24 mouse cellular contexts compared by ENCODE assay signal in the genomic region with DNA sequence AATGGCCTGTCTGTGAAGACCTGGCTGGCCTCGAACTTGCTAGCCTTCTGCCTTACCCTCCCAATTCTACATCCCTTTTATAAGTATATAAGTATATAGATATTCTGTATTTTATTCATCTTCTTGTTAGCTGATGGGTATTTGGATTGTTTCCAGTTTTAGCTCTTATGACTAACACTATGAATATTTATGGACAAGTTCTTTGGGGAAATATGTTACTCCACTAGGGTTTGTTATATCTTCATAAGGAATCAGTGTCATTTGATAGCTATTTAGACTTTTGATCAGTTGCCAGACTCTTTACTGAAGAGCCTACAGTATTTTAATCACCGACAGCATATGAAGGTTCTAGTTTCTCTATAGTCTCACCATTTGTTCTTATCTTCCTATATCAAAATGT. TPM values are rescaled to one million over a fixed set of nuclear protein-coding genes. Genes with fewer than 3 reads are reported as not detected.
A peak's percentile ranks its signal among the peaks of the same experiment; 100 is the strongest.
DNase-seq lines count a peak whose midpoint lies in the region; ATAC-seq and TF ChIP-seq lines count a peak whose summit lies in the region.
"Had no signal": no experiment of that assay in that cellular context is flagged by ENCODE, and none has a peak within 500 bp of the region (broad histone marks: within the 10 kb centered on the region; RNA-seq: fewer than 3 reads in every experiment).

No protein-coding gene starts in this region.

- 0 out of 2 replicates have a peak, but pooled peaks cover 3% of the 10 kb centered on the region for H3K4me1 ChIP-seq in kidney, postnatal 0 days (replicated peaks; ENCODE audit: insufficient read depth, low read length)
- H3K4me1 ChIP-seq in kidney, embryonic 15.5 days, result peaks cover 2% of the 10 kb centered on the region; the same call in 1 of the 2 replicates
- H3K4me1 ChIP-seq: hindbrain, embryonic 10.5 days had no signal

- no peak for TF ChIP-seq POLR2A in brain, embryonic 14.5 days (IDR thresholded peaks at IDR 0.05; ENCODE audit: borderline replicate concordance, extremely low read depth, insufficient read depth, insufficient read length, poor library complexity, severe bottlenecking)

- no peak for TF ChIP-seq CTCF in kidney, postnatal 0 days (IDR thresholded peaks at IDR 0.05; ENCODE audit: low read depth)
- TF ChIP-seq CTCF in brain, embryonic 14.5 days (IDR thresholded peaks at IDR 0.05; ENCODE audit: borderline replicate concordance, extremely low read depth, insufficient read depth, insufficient read length), result no peak

- ATAC-seq in kidney, postnatal 0 days (replicated peaks; ENCODE audit: low FRiP score, low read depth), result no peak
- no peak for ATAC-seq in kidney, embryonic 15.5 days (replicated peaks; ENCODE audit: low FRiP score)
- ATAC-seq: hindbrain, postnatal 0 days; intestine, postnatal 0 days; liver, embryonic 12.5 days had no signal

- H3K4me2 ChIP-seq in kidney, postnatal 0 days (ENCODE audit: low read length), result no peak overlapping the region
- H3K4me2 ChIP-seq in kidney, embryonic 15.5 days, result no peak overlapping the region
- H3K4me2 ChIP-seq: forebrain, embryonic 12.5 days; heart, embryonic 12.5 days; limb, embryonic 12.5 days; liver, embryonic 12.5 days; neural tube, embryonic 13.5 days had no signal

- 75% methylated on average over 2 of the region's 2 CpGs for WGBS in kidney, postnatal 0 days
- WGBS in kidney, embryonic 15.5 days, result 78% methylated on average over 2 of the region's 2 CpGs

- no peak overlapping the region for H3K27ac ChIP-seq in kidney, postnatal 0 days
- no peak overlapping the region for H3K27ac ChIP-seq in kidney, embryonic 15.5 days
- H3K27ac ChIP-seq: forebrain, embryonic 12.5 days; hindbrain, embryonic 10.5 days; hindbrain, postnatal 0 days; limb, embryonic 12.5 days; liver, embryonic 12.5 days; neural tube, embryonic 13.5 days had no signal

- H3K4me3 ChIP-seq in kidney, postnatal 0 days (replicated peaks; ENCODE audit: low read depth, low read length), result no peak overlapping the region
- no peak overlapping the region for H3K4me3 ChIP-seq in kidney, embryonic 15.5 days (replicated peaks)
- H3K4me3 ChIP-seq: forebrain, embryonic 12.5 days; heart, embryonic 12.5 days; hindbrain, embryonic 10.5 days; limb, embryonic 12.5 days; liver, embryonic 12.5 days; neural tube, embryonic 13.5 days had no signal

- no peaks in the 10 kb centered on the region for H3K36me3 ChIP-seq in kidney, postnatal 0 days (ENCODE audit: insufficient read depth, low read length)
- no peaks in the 10 kb centered on the region for H3K36me3 ChIP-seq in kidney, embryonic 15.5 days
- H3K36me3 ChIP-seq: forebrain, embryonic 12.5 days; heart, embryonic 12.5 days; hindbrain, embryonic 10.5 days; limb, embryonic 12.5 days; liver, embryonic 12.5 days; neural tube, embryonic 13.5 days had no signal

- H3K9ac ChIP-seq in kidney, postnatal 0 days (ENCODE audit: low read depth, low read length), result no peak overlapping the region
- H3K9ac ChIP-seq in kidney, embryonic 15.5 days, result no peak overlapping the region
- H3K9ac ChIP-seq: forebrain, embryonic 12.5 days; heart, embryonic 12.5 days; limb, embryonic 12.5 days; liver, embryonic 12.5 days; neural tube, embryonic 13.5 days had no signal

- H3K9me3 ChIP-seq in kidney, postnatal 0 days (replicated peaks; ENCODE audit: low read length), result no peaks in the 10 kb centered on the region
- H3K9me3 ChIP-seq in kidney, embryonic 15.5 days (replicated peaks), result no peaks in the 10 kb centered on the region
- H3K9me3 ChIP-seq: forebrain, embryonic 12.5 days; heart, embryonic 12.5 days; hindbrain, embryonic 10.5 days; limb, embryonic 12.5 days; liver, embryonic 12.5 days; neural tube, embryonic 13.5 days had no signal

- H3K27me3 ChIP-seq in kidney, postnatal 0 days (ENCODE audit: insufficient read depth, low read length), result no peaks in the 10 kb centered on the region
- no peaks in the 10 kb centered on the region for H3K27me3 ChIP-seq in kidney, embryonic 15.5 days
- H3K27me3 ChIP-seq: forebrain, embryonic 12.5 days; heart, embryonic 12.5 days; limb, embryonic 12.5 days; liver, embryonic 12.5 days; neural tube, embryonic 13.5 days had no signal

- peak; percentile 21 for DNase-seq in kidney, postnatal 0 days (ENCODE audit: low spot score)
- DNase-seq in 3134 (ENCODE audit: extremely low read depth, insufficient read length, low spot score), result peak; percentile 25
- DNase-seq in CD4-positive helper T cell, adult 2 months (ENCODE audit: low read depth, low spot score), result peak; percentile 18
- peak; percentile 56 for DNase-seq in brain, embryonic 14.5 days (ENCODE audit: low read depth)
- no peak for DNase-seq in urinary bladder, postnatal 10 days (ENCODE audit: low spot score)
- DNase-seq in c-Kit-positive CD71-positive TER-119-positive erythroid progenitor cells, embryonic 14.5 days (ENCODE audit: low spot score), result no peak
- DNase-seq: adrenal gland, adult 8-10 months; cerebellum, adult 8-10 months; heart, postnatal 10 days; kidney, postnatal 4 days; layer of hippocampus, adult 9-11 months; lung, adult 18-20 months; lung, postnatal 4 days; midbrain, embryonic 14.5 days; thymus, postnatal 14 days had no signal

RNA-seq across cellular contexts. Expression of a gene that starts 15.0 kb away (rescaled TPM):
- 1.9 TPM in 2 replicates for polyA plus RNA-seq in kidney, postnatal 0 days (2015; fragmentation: Nextera tagmentation; extraction: Ambion mirVana)
- 4.9 and 5.4 TPM in 2 replicates for polyA plus RNA-seq in kidney, embryonic 15.5 days (2015; fragmentation: Nextera tagmentation; extraction: Ambion mirVana)
- 30.2 and 30.6 TPM in 2 replicates for polyA plus RNA-seq in brain, embryonic 14.5 days (2012; rRNA removed)

Comparison
In these comparisons a context has a peak if more than half of its experiments do, and no peak if none do; other contexts are left out.
1. DNase-seq: peak in kidney, postnatal 0 days (single experiment), 3134 (single experiment), CD4-positive helper T cell, adult 2 months (single experiment) and brain, embryonic 14.5 days (single experiment); none in urinary bladder, postnatal 10 days (single experiment) and c-Kit-positive CD71-positive TER-119-positive erythroid progenitor cells, embryonic 14.5 days (single experiment).